Mouse (Mus musculus) G1E (cell line): ENCODE data around the gene Crnkl1.

ENCODE experiments used
- CTCF ChIP-seq: IDR thresholded peaks from 2 replicates; pipeline ENCODE4 v1.5.1; 2012; ENCODE audit warnings: low read depth, low read length, inconsistent platforms, mixed read lengths
- GATA1 ChIP-seq: IDR thresholded peaks from 2 replicates; pipeline ENCODE4 v1.6.1; 2012; ENCODE audit warnings: borderline replicate concordance, low read length, inconsistent platforms, mixed read lengths
- POLR2AphosphoS5 ChIP-seq: IDR thresholded peaks from 2 replicates; pipeline ENCODE4 v1.6.1; 2012; ENCODE audit warnings: low read depth, low read length, inconsistent platforms; ENCODE audit not compliant: insufficient replicate concordance
- TAL1 ChIP-seq: conservative IDR thresholded peaks from 2 replicates; pipeline ENCODE4 v1.6.1; 2012; ENCODE audit warnings: low read depth, low read length, inconsistent platforms, mixed read lengths

DNA sequence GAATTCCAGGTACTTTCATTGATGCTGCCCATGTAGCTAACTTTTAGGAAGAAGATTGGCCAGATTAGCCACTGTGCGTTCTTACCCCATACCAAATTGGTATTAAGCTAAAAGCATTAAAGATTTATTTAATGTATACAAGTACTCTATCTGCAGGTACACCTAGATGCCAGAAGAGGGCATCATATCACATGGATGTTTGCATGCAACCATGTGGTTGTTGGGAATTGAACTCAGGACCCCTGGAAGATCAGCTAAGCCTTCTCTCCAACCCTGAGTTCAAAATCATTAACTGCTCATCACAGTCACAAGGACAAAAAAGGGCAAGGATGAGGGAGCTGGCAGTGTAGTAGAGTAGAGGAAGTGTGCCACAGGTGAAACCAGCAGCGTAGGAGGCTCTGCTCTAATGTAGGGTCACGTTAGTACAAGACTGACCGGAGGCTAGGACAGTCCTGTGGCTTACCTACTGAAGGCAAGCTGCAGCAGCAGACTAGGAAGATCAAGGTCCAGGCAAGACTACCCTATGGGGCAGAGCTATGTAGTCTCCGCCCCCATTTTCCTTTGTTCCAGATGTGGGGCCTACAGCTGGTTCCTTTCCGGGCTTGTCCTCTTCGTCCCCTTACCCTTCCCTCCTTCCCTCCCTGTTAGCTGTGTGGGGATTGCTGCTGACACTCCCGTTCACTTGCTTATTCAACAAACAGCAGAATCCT, 13.7 kb downstream of the Crnkl1 start:
- TF ChIP-seq GATA1 (no peak), CTCF (no peak), TAL1 (no peak), POLR2AphosphoS5 (no peak)
